Mouse (Mus musculus) thymus, adult 2 months (tissue): Measurements from ENCODE around the gene Tmem170.

Experiments
- CTCF ChIP-seq: fragments of 200-500 bp; IDR thresholded peaks from 2 replicates; pipeline ENCODE4 v1.5.1; 2012; ENCODE audit warnings: mild to moderate bottlenecking, control low read depth, low read length, moderate library complexity, borderline replicate concordance; ENCODE audit not compliant: control insufficient read depth, poor library complexity, insufficient read depth; ENCODE audit errors: extremely low read depth
- POLR2A ChIP-seq: fragments of 200-500 bp; IDR thresholded peaks from 2 replicates; pipeline ENCODE4 v1.6.1; 2012; ENCODE audit warnings: mild to moderate bottlenecking, low read length, control low read depth, moderate library complexity; ENCODE audit not compliant: control insufficient read depth, poor library complexity, insufficient read depth; ENCODE audit errors: extremely low read depth

GRCm38 (mm10) chr8:111831996-111832395, 44.6 kb downstream of the Tmem170 start:
- no peak for TF ChIP-seq CTCF
- no peak for TF ChIP-seq POLR2A
